Mouse (Mus musculus): ENCODE measurements around the gene Olfr806.

Gene Olfr806

GRCm38 (mm10) chr10:129741821-129742220 lies at the start of gene Olfr806:
TSS of gene Olfr806 (minus strand) at chr10:129741921.
- no peak for DNase-seq (ENCODE audit: low spot score in 2 of 2)

- no peak for DNase-seq (ENCODE audit: low spot score in 2 of 2)
These were observed 36.4 kb upstream of the Olfr806 start for GRCm38 (mm10) chr10:129778123-129778522.

GRCm38 (mm10) chr10:129774338-129774737 lies 32.6 kb upstream of the Olfr806 start, which contains the start of gene Olfr809:
TSS of gene Olfr809 (plus strand) at chr10:129774638.
- DNase-seq (ENCODE audit: low spot score in 2 of 2) = no peak

- DNase-seq (ENCODE audit: low spot score in 2 of 2) = no peak
These were observed 23.5 kb upstream of the Olfr806 start, which contains the start of gene Olfr808 for GRCm38 (mm10) chr10:129765182-129765581. TSS of gene Olfr808 (plus strand) at chr10:129765482.

- DNase-seq (ENCODE audit: low spot score in 2 of 2) = no peak
These were observed 16.0 kb upstream of the Olfr806 start, which contains the start of gene Olfr807 for GRCm38 (mm10) chr10:129757693-129758092. TSS of gene Olfr807 (minus strand) at chr10:129757793.

- no peak for DNase-seq (ENCODE audit: low spot score in 2 of 2)
These were observed 12.4 kb downstream of the Olfr806 start, which contains the start of gene Olfr805 for GRCm38 (mm10) chr10:129729275-129729674. TSS of gene Olfr805 (minus strand) at chr10:129729375.

GRCm38 (mm10) chr10:129702910-129703309 lies 38.8 kb downstream of the Olfr806 start, which contains the start of gene Olfr804:
TSS of gene Olfr804 (plus strand) at chr10:129703210.
- DNase-seq (ENCODE audit: low spot score in 2 of 2) = no peak

GRCm38 (mm10) chr10:129694186-129694585 lies 47.5 kb downstream of the Olfr806 start, which contains the start of gene Olfr803:
TSS of gene Olfr803 (minus strand) at chr10:129694286.
- no peak for DNase-seq (ENCODE audit: low spot score in 2 of 2)

GRCm38 (mm10) chr10:129688069-129688468 lies 53.7 kb downstream of the Olfr806 start, which contains the start of gene Olfr802:
TSS of gene Olfr802 (minus strand) at chr10:129688169.
- DNase-seq (ENCODE audit: low spot score in 2 of 2) = no peak

Measured in frontal cortex, postnatal 36 days (tissue).